Mouse (Mus musculus): Measurements from ENCODE around the gene Scand1.
A peak's percentile ranks its signal among the peaks of the same experiment; 100 is the strongest.

Scand1 gene

DNA sequence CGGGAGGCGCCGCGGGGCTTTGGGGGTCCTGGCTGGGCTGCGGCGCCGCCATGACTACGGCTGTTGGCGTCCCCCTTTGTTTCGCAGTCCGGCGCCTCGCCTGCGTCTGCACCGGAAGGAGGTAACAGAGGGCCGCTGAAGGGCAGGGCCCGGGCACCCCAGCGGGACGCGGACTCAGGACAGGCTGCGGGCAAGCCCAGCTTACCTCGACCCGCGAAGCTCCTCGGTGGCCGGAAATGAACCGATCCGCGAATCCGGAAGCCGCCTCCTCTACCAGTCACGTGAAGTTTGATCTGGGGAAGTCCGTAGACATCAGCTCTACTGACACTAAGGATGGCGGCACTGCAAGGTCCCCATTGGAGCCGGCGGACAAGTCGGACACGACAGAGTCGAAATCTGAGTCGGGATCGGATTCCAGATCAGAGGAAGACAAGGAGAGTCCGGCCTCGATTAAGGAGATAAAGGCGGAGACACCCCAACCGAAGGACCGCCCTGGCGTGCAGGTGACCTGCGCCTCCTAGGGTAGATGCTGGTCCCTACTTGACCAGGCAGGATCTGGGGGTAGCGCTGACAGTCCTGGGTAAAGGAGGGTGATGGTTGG is at the start of gene Scand1, which contains the start of gene Cnbd2:
Gene Scand1, minus strand, starts transcription at position 408 of the 601 bp plus-strand sequence.
Gene Cnbd2, plus strand, starts transcription at position 3 of the 601 bp plus-strand sequence.
- DNase-seq (ENCODE audit: low spot score in 2 of 2), result peak; percentile 86 to 87

DNA sequence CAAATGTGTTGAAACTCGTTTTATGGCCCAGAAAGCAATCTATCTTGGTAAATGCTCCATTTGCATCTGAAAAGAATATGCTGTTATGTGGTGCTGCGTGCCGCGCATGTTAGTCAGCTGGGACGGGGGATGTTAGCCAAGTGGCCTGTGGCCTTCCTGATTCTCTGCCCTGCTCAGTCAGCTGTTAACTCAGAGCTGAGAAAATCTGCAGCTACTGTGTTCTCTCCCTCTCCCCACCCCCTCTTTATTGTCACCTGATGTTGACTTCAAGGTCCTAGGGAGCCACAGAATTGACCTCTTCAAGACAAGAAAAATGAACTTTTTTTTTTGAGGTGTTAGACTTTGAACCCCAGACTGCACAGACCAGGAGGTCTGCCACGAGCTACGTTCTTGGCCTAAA is 43.5 kb upstream of the Scand1 start:
- DNase-seq (ENCODE audit: low spot score in 2 of 2), result peak in 1 of 2 experiments; percentile 6

DNA sequence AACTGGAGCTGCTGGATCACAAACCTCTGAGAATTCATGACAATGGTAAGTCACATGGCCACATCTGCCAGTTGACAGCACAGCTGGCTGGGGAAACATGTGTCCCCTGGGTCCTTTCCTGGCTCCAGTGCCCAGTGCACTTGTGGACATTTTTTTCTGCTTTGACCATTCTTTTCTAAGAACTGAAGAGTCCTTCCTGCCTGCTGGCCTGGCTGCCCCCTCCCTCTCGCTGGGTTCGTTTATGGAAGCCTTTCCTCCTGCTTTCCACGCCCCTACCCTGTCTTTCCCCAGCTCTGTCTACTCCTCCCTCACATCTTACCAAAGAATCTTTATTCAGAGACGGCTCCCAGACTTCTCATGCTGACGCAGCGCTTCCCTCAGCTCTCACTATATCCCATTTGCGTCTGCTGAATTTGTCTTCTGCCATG is 40.8 kb upstream of the Scand1 start:
- DNase-seq (ENCODE audit: low spot score in 2 of 2), result peak; percentile 54 to 68

DNA sequence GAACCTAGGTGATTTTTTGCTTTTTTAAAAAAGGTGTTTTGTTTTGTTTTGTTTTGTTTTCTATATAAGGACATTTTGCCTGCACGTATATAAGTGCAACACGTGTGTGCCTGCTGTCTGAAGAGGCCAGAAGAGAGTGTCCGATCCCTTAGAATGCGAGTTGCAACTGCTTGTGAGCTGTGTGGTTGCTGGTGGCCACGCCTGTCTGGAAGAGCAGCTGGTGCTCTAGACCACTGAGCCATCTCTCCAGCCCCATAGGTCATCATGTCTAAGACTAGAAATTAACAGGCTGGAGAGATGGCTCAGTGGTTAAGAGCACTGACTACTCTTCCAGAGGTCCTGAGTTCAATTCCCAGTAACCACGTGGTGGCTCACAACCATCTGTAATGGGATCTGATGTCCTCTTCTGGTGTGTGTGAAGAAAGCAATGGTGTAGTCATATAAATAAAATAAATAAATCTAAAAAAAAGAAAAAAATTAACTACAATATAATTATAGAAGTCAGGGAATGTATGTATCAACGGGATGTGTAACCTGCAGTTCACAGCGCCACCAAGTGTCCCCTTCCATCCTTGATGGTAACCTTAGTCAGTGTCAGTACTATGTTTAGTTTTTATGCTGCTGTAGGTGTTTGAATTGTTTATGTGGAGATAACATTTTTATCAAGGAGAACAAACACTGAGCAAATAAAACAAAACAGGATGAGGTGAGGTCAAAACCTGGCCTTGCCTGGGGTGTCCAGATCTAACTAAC is 40.1 kb upstream of the Scand1 start:
- no peak for DNase-seq (ENCODE audit: low spot score in 2 of 2)

DNA sequence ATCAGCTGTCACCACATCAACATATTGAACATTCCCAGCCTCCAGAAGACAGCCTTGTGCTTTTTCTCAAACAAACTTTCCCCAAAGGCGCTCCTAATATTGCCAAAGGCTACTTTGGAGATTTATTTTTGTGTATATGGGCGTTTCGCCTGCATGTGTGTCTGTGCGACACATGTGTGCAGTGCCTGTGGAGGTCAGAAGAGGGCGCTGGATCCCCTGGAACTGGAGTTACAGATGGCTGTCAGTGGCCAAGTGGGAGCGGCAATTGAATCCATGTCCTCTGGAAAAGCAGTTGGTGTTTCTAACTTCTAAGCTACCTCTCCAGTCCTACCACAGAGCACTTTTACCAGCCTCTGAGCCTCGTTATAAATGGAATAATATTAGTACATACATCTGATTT is 38.7 kb upstream of the Scand1 start:
- no peak for DNase-seq (ENCODE audit: low spot score in 2 of 2)

DNA sequence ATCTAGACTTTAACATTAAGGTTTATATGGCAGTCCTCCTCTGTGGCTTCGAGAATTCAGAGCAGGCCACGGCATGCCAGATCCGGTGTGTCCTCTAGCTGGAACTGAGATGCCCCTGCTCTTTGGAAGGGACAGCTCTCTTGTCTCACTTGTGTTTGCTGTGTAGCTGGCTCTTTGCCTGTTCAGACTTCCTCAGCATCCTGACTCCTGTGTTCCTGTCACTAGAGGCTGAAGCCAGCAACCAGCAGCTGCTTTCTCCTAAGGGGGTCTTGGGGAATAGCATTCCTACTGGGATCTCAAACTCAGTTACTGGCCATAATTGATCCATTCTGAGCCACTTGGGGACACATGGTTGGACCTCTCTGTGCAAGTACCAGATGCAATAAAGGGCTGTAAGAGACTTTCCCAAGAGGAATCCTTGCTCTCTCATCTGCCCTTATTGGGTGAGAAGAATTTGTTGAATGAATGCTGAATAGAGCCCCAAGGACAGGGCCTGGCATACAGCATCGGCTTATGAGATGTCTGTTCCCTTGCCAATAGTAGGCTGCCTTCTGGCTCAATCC is 36.9 kb upstream of the Scand1 start:
- DNase-seq (ENCODE audit: low spot score in 2 of 2), result no peak

DNA sequence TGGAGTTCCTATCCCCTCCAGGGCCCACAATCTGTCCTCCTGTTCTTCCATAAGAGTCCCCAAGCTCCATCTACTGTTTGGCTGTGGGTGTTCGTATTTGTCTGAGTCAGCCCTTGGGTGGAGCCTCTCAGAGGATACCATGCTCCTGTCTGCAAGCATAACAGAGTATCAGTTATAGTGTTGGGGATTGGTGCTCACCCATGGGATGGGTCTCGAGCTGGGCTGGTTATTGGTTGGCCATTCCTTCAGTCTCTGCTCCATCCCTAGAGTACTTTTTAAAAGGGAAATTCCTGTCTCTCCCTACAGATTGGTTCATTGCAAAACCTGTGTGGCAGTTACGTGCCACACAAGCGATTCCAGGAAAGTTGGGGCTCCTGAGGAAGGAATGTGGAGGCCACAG is 36.3 kb upstream of the Scand1 start:
- no peak for DNase-seq (ENCODE audit: low spot score in 2 of 2)

DNA sequence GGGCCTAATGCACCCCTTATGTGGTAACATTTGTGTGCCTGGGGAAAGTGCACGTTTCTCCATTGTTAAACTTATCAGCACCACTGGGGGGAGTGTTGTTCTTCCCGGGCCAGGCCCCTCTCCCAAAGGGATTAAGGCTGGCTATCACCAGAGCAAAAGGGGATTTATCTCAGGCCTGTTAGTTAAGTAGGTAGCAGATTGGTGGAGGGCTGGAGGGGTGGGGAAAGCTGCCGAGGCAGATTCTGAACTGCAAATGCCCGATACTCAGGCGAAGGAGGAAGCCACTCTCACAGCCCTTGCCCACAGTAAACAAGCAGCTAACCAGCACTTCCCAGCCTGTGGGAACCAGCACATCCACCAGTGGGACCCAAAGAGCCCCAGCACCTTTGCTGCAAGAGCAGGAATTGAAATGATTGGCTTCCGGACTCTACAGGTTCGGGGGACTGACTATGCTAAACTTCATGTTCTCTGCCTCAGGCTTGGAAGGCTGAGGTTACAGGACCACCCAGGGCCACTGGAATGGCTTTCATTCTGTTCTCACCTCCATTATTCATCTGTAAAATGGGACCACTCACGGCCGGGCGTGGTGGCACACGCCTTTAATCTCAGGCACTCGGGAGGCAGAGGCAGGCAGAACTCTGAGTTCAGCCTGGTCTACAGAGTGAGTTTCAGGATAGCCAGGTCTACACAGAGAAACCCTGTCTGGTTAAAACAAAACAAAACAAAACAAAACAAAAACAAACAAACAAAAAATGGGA is 32.5 kb upstream of the Scand1 start:
- DNase-seq (ENCODE audit: low spot score in 2 of 2), result no peak

DNA sequence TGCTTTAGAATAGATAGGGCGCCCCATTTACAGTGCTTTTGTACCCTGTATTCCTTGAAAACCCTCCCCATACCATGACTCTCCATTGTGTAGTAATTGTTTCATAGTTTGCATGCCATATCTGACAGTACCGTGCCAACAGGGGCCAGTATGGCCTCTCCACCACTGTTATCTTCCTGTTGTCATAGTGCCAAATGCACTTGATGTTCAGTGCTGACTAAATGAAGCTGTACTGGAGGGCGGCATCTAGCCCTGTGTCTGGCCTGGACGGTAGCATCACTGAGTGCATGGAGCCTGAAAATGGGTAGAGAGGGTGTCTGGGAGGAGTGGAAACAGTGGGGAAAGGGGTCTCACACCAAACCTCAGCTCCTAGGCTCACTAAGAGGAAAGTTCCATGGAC is 27.6 kb upstream of the Scand1 start:
- DNase-seq (ENCODE audit: low spot score in 2 of 2), result no peak

DNA sequence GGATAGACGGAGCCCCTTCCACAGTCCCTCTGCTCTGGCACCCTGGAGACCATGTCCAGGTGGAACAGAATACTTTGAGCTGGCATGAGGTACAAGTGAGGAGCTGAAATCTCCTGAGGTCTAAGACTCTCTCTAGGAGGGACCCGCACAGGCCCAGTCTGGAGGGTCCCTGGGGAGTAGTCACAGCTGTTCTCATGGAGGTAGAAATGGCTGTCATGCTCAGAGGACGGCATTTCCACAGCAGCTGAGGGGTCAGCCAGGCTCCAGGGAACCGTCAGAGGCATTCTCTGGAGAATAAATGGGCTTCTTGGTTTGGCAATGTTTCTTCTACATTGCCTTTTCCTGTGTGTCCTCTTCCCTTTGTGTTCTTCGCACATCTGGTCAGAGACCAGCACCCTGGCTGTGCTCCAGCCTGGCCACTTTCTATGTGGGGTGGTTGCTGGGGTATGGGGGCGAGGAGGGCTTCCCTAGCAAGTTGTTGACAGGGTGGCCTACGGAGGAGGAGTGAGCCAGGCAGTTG is 19.0 kb upstream of the Scand1 start:
- no peak for DNase-seq (ENCODE audit: low spot score in 2 of 2)

DNA sequence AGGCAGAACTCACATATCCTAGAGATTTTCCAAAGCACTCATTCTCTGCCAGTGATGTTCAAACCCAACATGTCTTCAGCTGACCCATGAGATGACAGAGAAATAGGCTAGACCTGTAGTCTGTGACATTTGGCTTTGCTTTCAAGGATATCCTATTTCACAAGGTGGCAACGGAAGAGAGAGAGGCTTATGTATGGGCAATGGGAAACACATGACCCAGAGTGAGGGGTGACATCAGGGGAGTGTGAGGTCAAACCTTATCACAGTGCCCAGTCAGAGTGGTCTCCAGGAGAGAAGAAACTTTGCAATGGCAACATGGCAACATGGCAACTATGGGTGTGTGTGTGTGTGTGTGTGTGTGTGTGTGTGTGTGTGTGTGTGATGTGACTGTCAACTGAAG is 18.2 kb upstream of the Scand1 start:
- no peak for DNase-seq (ENCODE audit: low spot score in 2 of 2)

DNA sequence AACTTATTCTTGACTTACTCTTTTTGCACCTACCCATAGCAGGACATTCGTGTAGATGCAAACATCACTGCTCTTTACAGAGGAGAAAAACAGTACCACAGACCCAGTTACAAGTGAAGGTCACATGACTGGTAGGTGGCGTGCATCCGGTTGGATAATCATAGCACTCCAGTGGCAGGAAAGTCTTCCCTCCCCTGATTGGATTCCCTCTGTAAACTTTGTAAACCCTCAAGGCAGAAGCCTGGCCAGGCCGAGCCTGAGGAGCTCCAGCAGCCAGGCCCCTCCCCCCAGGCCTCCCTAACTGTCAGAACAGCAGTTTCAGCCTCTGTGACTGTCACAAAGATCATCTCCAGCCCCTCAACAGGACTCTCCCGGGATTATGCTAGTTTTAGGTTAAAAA is 12.2 kb upstream of the Scand1 start:
- peak; percentile 59 to 68 for DNase-seq (ENCODE audit: low spot score in 2 of 2)

DNA sequence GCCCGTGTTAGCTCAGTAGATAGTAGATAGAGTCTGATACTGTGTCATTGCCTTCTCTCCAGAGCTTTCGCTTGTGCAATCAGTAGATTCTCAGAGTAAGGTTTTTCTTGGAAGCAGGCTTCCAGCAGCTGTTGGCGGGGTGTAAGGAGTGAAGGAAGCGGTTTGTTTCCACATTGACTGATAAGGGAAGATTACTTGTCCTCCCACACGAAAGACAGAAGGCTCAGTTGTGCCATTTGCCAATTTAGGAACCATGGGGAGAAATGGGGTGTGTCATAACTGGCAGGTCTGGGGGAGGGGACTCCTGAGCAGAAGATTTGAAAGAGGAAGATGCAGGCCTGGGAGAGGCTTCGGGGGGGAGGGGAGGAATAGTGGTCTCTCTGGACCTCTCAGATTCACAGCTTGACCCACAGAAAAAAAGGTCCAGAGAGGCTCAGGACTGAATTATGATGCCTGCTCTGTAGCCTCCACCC is 11.6 kb upstream of the Scand1 start:
- DNase-seq (ENCODE audit: low spot score in 2 of 2), result peak; percentile 75 to 78

DNA sequence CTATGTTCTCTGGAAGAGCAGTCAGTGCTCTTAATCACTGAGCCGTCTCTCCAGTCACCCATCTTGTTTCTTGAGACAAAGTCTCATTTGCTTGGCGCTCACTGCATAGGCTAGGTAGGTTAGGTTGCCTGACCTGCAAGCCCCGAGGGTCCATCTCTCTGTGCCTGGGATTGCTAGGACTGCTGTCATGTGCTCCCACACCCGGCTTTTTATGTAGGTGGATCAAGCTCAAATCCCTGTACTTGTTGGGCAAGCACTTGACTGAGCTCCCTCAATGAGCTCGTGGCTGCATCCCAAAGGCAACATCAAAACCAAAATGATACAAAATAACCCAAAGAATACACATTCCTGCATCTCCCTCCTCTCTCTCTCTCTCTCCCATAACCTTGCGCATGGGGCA is 9.0 kb upstream of the Scand1 start:
- DNase-seq (ENCODE audit: low spot score in 2 of 2), result no peak

DNA sequence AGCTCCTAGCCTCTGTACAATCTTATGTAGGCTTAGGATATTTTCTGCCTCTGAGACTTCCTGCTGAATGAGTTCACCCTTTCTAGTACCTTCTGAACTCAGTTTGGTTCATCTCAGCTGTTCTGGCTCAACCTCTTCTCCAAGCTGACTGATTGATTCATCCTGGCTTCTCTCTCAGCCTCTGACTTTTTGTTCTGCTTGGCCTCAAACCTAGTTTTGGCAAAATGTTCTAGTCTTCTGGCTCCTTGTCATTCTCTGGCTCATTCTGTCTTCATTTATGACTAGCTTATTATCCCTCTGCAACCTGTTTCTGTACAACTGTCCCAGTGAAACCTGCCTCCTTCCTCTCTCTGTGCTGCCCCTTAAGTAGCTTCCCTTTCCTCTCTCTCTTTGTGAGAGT is 6.0 kb upstream of the Scand1 start:
- DNase-seq (ENCODE audit: low spot score in 2 of 2), result peak in 1 of 2 experiments; percentile 57

DNA sequence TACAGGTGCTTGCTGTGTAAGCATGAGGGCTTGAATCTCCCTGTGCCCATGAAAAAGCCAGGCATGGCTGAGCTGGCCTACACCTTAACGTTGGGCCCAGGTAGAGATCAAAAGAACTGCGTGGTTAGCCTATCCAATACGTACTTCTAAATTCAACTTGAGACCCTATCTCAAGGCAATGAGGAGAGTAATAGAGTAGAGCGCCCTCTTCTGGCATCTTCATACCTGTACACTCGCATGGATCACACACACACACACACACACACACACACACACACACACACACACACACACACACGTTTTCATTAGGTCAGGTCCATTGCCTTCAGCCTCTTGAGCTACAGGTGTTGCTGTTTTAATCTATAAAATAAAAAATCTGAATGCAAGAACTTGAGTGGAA is 2.3 kb upstream of the Scand1 start:
- DNase-seq (ENCODE audit: low spot score in 2 of 2), result no peak

DNA sequence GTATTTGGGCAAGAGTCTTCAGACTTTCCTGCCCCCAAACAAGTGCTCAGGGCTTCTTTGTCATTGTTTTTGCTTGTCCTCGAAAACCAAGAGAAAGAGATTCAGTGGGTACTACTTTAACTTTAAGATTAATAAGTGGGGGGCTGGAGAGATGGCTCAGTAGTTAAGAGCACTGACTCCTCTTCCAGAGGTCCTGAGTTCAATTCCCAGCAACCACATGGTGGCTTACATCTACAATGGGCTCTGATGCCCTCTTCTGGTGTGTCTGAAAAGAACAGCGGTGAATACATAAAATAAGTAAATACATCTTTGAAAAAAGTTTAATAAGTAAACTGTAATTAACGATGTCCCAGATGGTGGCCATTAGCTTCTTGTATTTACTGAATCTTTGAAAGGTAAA is 649 bp upstream of the Scand1 start:
- no peak for DNase-seq (ENCODE audit: low spot score in 2 of 2)

DNA sequence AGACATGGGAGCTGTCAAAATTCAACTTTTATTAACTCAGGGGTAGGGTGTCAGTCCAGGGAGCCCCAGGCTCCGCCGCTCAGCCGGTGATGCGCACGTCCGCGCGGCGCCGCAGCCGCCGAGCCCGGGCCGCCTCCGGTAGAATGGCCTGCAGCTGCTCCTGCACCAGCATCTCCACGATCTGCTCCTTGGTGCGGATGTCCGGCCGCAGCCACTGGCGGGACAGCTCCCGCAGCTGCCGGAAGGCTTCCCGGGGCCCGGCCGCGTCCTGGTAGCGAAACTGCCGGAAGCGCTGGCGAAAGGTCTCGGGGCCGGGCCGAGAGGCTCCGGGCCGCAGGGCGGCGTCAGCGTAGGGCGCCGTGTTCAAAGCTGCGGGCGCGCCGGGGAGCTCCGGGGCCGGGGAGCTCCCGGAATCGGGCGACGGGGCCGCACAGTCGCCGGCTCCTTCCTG is 638 bp downstream of the Scand1 start:
- DNase-seq (ENCODE audit: low spot score in 2 of 2), result peak; percentile 66 to 71

DNA sequence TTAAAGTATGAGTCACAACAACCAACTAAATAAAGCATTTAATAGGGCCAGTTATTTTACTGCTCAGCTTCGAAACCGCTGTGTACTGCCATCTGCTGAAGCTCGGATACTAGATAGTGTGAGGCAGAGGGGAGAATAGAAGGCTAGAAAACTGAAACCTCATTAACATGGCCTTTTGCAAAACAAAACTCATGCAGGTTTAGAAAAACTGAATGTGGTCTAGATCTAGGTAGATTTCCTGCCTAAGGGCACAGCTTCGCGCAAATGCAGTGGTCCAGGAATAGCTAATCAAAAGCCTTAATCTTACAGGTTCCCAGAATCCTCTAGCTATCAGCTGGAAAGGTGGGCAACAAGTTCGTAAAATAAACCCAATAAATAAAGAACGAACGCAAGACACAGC is 1.1 kb downstream of the Scand1 start:
- DNase-seq (ENCODE audit: low spot score in 2 of 2), result no peak

DNA sequence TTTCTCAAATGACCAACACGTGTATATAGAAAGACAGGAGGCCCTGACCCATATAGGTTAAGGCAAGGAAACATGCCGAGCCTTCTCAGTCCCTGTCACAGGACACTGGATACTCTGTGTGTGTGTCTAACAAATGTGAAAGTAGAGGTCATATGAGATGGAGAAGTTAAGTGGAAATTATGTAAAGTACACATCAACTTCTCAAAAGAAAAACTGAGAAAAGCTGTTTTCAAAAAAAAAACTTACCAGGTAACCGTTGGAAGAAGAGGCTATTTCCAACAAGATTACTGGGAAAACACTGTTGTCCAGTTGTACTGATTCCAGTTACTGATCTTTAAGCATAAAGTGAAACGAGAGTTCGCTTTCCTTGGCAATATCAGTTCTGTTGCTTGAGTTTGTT is 1.6 kb downstream of the Scand1 start:
- DNase-seq (ENCODE audit: low spot score in 2 of 2), result no peak

DNA sequence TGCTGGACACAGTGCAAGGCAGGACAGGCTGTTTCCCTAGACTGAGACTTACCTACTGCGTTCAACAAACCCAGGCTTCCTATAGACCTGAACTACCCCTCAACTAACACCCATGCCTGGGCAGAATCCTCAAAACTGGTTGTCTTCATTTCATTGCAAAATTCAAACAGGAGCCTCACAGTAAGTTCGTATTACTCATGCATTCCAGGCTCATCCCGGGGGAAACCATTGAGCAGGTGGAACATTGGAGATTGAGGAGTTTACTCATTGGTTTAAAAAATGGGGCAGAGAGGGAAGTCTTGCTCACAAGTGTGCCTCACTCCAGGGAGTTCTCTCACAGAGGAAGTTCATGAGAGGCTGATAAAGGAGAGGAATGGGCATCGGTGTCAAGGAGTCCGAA is 2.0 kb downstream of the Scand1 start:
- DNase-seq (ENCODE audit: low spot score in 2 of 2), result no peak

DNA sequence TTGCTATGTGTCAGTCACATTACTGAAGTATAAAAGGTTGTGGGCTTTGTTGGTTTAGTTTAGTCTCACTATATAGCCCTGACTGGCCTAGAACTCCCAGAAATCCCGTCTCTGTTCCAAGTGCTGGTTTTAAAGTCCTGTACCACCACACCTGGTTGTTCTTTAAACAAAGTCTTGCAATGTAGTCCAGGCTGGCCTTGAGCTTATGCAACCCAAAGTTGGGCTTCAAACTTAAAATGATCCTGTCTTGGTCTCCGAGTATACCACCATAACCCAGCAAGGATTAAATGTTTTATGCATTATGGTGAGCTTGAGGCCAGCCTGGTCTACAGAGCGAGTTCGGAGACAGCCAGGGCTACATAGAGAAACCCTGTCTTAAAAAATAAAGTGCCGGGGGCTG is 2.6 kb downstream of the Scand1 start:
- no peak for DNase-seq (ENCODE audit: low spot score in 2 of 2)

Data from heart, adult 9 months (tissue).